In genomic region chr6:137676581-137676980, GRCm38 (mm10) we compare ENCODE assay signal across 27 mouse cellular contexts.
"Had no signal": no experiment of that assay in that cellular context is flagged by ENCODE, and none has a peak within 500 bp of the region (broad histone marks: within the 10 kb centered on the region; RNA-seq: fewer than 3 reads in every experiment).

No protein-coding gene starts in this region.

- H3K4me3 ChIP-seq: embryonic facial prominence, embryonic 10.5 days; embryonic facial prominence, embryonic 12.5 days; embryonic facial prominence, embryonic 13.5 days; embryonic facial prominence, embryonic 15.5 days; erythroblast, embryonic 14.5 days; forebrain, embryonic 10.5 days; forebrain, embryonic 12.5 days; forebrain, embryonic 13.5 days; forebrain, embryonic 15.5 days; gastrocnemius, adult 2 months; heart, adult 2 months had no signal

- H3K36me3 ChIP-seq: embryonic facial prominence, embryonic 10.5 days; embryonic facial prominence, embryonic 12.5 days; embryonic facial prominence, embryonic 13.5 days; embryonic facial prominence, embryonic 15.5 days; forebrain, embryonic 10.5 days; forebrain, embryonic 12.5 days; forebrain, embryonic 15.5 days had no signal

- H3K27ac ChIP-seq: embryonic facial prominence, embryonic 10.5 days; embryonic facial prominence, embryonic 12.5 days; embryonic facial prominence, embryonic 13.5 days; embryonic facial prominence, embryonic 15.5 days; forebrain, embryonic 10.5 days; forebrain, embryonic 12.5 days; forebrain, embryonic 13.5 days; forebrain, embryonic 15.5 days; gastrocnemius, adult 2 months; heart, adult 2 months had no signal

- H3K9ac ChIP-seq: embryonic facial prominence, embryonic 12.5 days; embryonic facial prominence, embryonic 13.5 days; embryonic facial prominence, embryonic 15.5 days; forebrain, embryonic 12.5 days; forebrain, embryonic 13.5 days; forebrain, embryonic 15.5 days; forebrain, postnatal 0 days had no signal

- ATAC-seq: forebrain, embryonic 13.5 days; forebrain, embryonic 14.5 days; forebrain, embryonic 15.5 days; forebrain, embryonic 16.5 days; forebrain, postnatal 0 days had no signal

- H3K9me3 ChIP-seq: embryonic facial prominence, embryonic 10.5 days; embryonic facial prominence, embryonic 13.5 days; embryonic facial prominence, embryonic 15.5 days; forebrain, embryonic 10.5 days; forebrain, embryonic 12.5 days; forebrain, embryonic 15.5 days had no signal

- H3K4me2 ChIP-seq: embryonic facial prominence, embryonic 12.5 days; embryonic facial prominence, embryonic 13.5 days; embryonic facial prominence, embryonic 15.5 days; forebrain, embryonic 12.5 days; forebrain, embryonic 13.5 days; forebrain, embryonic 15.5 days had no signal

- H3K27me3 ChIP-seq: embryonic facial prominence, embryonic 12.5 days; embryonic facial prominence, embryonic 13.5 days; embryonic facial prominence, embryonic 15.5 days; forebrain, embryonic 12.5 days; forebrain, embryonic 13.5 days; forebrain, embryonic 15.5 days had no signal

- H3K4me1 ChIP-seq: embryonic facial prominence, embryonic 10.5 days; embryonic facial prominence, embryonic 12.5 days; embryonic facial prominence, embryonic 13.5 days; embryonic facial prominence, embryonic 15.5 days; forebrain, embryonic 10.5 days; forebrain, embryonic 12.5 days; forebrain, embryonic 13.5 days; forebrain, embryonic 15.5 days had no signal

- DNase-seq: cerebellum, adult 2 months; cerebellum, adult 8-10 months; cerebellum, adult 9-10 months; cerebellum, adult 9-11 months; cerebellum, postnatal 10 days; cerebellum, postnatal 14 days; cerebellum, postnatal 25 days; cerebellum, postnatal 36 days; embryo, embryonic 11 days; forebrain, postnatal 0 days; gastrocnemius, adult 2 months; gastrocnemius, postnatal 10 days; gastrocnemius, postnatal 14 days; gastrocnemius, postnatal 25 days; gastrocnemius, postnatal 36 days had no signal
